Mouse (Mus musculus) spleen, adult 18-20 months (tissue): ENCODE measurements around the gene Kcnh2.
A peak's percentile ranks its signal among the peaks of the same experiment; 100 is the strongest.
"Not testable (repeated sequence)": the region's sequence is repeated elsewhere in the genome, so short reads cannot be mapped to it uniquely, and the experiment has no call there.

ENCODE experiments used
- DNase-seq, 2 experiments: peaks; one replicate each; pipeline ENCODE4 v3.0.0; 2022; ENCODE audit warnings: mixed read lengths in 2 of 2

The Kcnh2 gene

GRCm38 (mm10) chr5:24351278-24351677, at the start of gene Kcnh2:
Gene Kcnh2, minus strand, starts transcription at chr5:24351604.
- no peak for DNase-seq

GRCm38 (mm10) chr5:24400362-24400761, 49.0 kb upstream of the Kcnh2 start:
- no peak for DNase-seq

DNA sequence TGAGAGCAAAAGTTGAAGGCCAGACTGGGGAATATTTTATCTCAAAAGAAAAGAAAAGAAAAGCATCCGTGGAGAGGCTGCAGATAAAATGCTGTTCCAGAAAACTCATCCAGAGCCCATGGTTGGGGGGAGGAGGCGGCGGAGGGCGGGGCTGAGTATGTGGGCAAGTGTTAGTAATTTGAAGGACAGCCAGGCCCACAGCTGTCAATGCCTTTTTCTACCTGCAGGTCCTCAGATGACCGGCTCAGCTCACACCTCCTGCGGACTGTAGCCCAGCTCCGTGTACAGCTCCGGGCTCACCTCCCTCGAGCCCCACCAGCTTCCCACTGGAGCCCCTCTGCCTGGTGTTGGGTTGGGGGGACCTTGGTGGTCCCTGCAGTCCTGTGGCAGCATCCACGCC, 48.3 kb upstream of the Kcnh2 start:
- DNase-seq = no peak

DNA sequence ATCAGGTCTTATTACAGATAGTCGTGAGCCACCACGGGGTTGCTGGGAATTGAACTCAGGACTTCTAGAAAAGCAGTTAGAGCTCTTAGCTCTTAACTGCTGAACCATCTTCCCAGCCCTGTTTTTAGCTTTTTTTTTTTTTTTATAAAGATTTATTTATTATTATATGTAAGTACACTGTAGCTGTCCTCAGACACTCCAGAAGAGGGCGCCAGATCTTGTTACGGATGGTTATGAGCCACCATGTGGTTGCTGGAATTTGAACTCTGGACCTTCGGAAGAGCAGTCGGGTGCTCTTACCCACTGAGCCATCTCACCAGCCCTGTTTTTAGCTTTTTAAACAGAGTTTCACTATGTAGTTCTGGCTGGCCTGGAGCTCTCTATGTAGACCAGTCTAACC, 44.9 kb upstream of the Kcnh2 start:
- not testable (repeated sequence) for DNase-seq

DNA sequence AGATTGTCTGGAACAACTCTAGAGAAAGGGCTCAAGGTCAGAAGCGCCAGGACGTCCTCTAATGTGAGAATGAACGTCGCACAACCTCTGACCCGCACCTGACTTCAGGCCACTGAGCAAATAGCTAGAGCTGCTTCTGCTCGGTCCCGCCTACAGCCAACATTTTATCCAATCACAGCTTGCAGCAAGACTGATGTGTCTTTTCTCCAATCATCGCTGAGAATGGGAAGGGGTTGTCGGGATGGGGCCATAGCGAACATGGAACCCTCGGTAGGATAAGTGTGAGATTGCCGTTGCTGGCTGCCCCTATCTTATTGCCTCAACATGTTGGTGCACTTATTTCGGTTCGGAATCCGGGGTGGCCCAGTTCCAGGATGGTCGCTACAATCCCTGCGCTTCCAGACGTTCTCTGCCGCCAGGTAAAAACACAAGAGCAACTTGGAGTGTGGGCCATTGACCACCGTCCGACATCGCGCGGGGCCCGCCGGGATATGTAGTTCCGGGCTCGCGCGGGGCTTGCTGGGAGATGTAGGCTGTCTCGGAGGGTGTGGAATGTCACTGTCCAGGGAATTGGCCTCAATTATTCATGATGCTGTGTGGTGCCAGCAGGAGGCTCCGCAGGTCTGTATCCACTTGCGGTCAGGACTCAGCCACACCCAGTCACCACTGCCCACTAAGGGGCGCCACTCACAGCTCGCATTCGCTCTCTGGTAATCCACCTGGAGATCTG, 42.9 kb upstream of the Kcnh2 start:
- peak; percentile 84 to 91 for DNase-seq

GRCm38 (mm10) chr5:24393392-24393997, 42.1 kb upstream of the Kcnh2 start, which contains the start of gene Abcb8:
Gene Abcb8, plus strand, starts transcription at chr5:24393663.
- peak; percentile 63 to 83 for DNase-seq

- DNase-seq = no peak
Observed at GRCm38 (mm10) chr5:24392724-24393123, 41.3 kb upstream of the Kcnh2 start.

DNA sequence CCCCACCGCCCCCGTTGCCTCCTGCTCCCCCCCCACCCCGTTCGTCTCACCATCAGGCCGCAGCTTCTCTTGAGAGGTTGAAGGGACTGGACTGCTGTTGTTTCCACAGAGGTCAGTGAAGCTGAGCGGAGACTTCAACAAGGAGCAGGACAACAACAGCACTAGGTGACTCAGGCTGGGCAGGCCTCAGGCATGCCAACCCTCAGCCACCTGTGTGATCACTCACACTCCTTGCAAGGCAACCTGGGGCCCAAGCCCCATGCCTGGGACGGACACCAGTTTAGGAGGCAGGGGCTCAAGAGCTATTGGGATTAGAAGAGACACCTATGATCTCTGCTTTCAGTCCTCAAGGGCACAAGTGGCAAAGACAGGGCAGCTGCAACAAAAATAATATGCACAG, 40.5 kb upstream of the Kcnh2 start, which contains the start of gene Atg9b:
Atg9b (minus strand) TSS at position 280 of the 400 bp plus-strand sequence.
- DNase-seq = no peak

- DNase-seq = no peak
Observed at GRCm38 (mm10) chr5:24389658-24390020, 38.2 kb upstream of the Kcnh2 start.

DNA sequence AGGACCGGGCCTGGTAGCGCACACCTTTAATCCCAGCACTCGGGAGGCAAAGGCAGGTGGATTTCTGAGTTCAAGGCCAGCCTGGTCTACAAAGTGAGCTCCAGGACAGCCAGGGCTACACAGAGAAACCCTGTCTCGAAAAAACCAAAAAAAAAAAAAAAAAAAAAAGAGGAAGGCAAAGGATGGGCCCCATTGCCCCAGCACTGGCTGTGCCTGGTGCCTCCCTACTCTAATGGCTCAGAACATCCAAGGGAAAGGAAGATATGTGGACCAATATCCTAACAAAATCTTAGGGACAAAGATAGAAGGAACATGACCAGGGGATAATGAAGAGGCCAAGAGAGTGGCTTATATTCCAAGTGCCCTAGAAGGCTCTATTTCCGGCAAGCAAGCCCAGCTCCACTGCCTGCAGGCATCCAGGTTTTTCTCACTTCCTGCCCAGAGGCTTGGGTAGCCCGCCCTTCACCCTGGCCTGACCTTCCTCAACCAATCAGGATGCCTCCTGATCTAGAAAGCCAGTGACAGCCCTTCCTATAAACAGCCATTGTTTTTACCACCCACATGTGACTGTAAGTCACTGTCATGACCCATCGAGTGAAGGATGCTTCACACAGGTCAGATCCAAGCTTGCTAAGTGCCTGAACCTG, 37.7 kb upstream of the Kcnh2 start:
- DNase-seq = no peak

- no peak for DNase-seq
Observed at GRCm38 (mm10) chr5:24388246-24388915, 37.0 kb upstream of the Kcnh2 start.

DNA sequence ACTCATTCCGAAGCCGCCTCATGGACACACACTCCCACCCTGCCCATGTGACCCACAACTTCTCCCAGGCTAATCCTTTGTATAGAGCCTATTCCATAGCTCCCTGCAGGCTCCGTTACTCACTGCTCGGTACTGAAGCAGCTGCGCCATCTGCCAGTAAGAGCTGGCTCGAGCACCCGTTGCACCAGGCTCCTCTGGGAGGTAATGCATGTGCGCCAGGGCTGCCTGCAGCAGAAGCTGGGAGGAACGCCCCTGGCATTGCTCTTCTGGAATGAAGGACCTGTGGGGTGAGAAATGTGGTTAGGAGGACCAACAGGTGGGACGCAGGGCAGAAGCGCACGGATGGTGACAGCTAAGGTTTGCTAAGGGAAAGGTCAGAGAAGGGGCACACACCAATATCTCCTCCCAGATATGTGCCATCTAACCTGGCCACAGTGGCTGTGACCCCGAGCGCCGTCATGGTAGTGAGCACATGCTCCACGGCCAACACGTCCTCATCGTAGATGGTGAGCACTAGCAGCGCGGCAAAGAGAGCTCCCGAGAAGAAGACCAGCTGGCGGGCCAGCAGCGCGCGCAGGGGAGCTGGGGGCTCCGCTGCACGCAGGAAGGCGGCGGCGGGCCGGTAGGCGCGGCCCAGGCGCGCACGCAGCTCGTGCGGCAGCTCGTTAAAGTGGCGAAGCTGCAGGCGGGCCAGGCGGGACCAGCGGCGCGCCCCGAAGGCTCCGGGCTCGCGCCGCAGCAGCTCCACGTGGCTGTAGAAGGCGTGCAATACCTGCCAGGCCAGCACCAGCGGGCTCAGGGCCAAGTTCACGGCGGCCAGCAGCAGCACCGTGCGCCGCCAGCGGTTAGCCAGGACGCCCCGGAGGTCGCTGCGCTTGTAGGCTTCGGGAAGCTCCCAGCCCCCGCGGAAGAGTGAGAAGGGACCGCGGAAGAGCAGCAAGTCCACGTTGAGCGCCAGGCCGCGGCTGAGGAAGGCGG, 36.1 kb upstream of the Kcnh2 start:
- no peak for DNase-seq

DNA sequence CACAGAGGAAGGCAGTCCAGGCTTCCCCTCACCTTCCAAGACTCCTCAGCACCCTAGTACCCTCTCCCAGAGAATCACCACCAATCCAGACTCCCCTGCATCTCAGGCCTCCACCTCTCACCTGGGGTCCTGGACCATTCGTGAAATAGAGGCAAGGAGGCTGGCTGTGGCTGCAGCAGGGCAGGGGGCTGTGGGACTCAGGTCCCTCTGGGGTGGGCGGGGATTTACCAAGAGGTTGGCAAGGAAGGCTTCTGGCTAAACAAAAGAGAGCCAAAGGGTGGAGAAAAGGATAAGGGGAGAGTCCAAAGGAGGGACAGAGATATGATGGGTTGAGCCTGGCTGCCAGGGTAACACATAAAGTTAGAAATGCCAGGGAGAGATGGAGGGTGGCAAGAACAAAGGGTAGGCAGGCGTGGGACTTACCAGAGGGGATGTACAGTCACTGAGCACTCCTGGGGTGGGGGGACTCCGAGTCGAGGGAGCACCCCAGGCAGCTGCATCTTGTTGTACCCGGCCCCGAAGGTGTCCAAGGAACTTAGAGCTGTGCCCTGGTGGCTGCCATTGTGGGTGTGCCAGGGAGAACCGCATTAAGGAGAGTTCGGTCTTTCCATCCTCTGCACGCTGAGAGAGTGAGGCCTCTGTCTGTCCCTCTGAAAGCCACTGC, 34.6 kb upstream of the Kcnh2 start:
- no peak for DNase-seq

- no peak for DNase-seq
Observed at GRCm38 (mm10) chr5:24385374-24385773, 34.0 kb upstream of the Kcnh2 start.

GRCm38 (mm10) chr5:24384407-24384806, 33.0 kb upstream of the Kcnh2 start:
- DNase-seq = peak in 1 of 2 experiments; percentile 13

- DNase-seq = peak; percentile 74 to 85
Observed at GRCm38 (mm10) chr5:24383026-24383859, 31.8 kb upstream of the Kcnh2 start.

DNA sequence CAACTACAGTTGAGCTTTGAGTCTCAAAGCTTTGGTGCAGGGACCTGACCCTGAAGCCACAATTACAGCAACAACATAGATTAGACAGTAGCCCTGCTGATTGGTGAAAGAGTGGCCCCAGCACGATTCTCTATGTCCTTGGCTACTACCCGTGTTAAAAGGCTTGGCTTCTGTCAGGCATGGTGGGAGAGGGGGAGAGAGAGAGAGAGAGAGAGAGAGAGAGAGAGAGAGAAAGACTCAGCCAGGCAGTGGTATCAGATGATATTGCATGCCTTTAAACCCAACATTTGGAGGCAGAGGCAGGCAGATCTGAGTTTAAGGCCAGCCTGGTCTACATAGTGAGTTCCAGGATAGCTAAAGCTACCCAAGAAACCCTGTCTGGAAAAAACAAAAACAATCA, 30.6 kb upstream of the Kcnh2 start:
- no peak for DNase-seq

DNA sequence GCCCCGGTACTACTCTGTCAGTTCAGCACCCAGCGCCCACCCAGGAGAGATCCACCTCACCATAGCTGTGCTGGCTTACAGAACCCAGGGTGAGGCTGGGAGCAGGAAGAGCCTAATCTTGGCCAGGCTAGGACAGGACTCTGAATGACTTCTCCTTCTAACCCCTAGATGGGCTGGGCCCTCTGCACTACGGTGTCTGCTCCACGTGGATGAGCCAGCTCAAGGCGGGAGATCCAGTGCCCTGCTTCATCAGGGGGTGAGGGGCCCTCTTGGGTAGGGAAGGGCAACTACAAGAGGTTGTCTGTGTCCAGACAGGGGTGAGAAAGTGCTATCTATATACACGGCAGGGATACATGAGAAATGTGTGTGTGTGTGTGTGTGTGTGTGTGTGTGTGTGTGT, 30.1 kb upstream of the Kcnh2 start:
- DNase-seq = no peak

- no peak for DNase-seq
Observed at GRCm38 (mm10) chr5:24380499-24380898, 29.1 kb upstream of the Kcnh2 start.

DNA sequence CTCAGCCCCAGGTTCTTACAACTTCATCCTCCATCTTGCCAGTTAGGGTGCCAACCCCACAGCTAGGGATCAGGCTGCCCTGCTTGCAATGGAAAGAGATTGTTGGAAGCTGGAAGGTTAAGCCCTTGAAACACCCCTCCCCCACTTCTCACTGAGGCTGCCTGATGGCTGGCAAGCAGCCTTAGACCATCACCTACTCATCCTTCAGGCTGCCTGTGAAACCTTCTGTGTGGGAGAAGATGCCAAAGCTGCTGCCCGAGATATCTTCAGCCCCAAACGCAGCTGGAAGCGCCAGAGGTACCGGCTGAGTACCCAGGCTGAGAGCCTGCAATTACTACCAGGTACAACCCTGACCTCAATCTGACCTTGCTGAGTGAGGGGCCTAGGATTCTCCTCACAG, 28.1 kb upstream of the Kcnh2 start:
- no peak for DNase-seq

- DNase-seq = no peak
Observed at GRCm38 (mm10) chr5:24378700-24379099, 27.3 kb upstream of the Kcnh2 start.
